Mouse (Mus musculus) stomach, embryonic 16.5 days (tissue): ENCODE results near the gene Cenpp. TPM values are rescaled to one million over a fixed set of nuclear protein-coding genes. Genes with fewer than 3 reads are reported as not detected.

Experiments used
- polyA plus RNA-seq: library from polyadenylated mRNA; unstranded; fragments of >200 nt; fragmentation: Nextera tagmentation; extraction: Ambion mirVana; gene quantifications from 2 replicates; pipeline ENCODE4 v1.2.1, GENCODE M21; 2015

The Cenpp gene
- polyA plus RNA-seq, 1 experiment from 2014 or later = 23.4 TPM

Other genes starting within 250 kb of the Cenpp start
- gene Ippk, start 231.5 kb downstream of the Cenpp start, polyA plus RNA-seq = 20.0 and 20.8 TPM in 2 replicates
- 0.74 and 1.2 TPM in 2 replicates for gene Tes3-ps, start 159.5 kb downstream of the Cenpp start, polyA plus RNA-seq
- gene Ecm2, start 148.0 kb downstream of the Cenpp start, polyA plus RNA-seq = 1.4 and 1.5 TPM in 2 replicates
- gene Aspn, start 108.3 kb downstream of the Cenpp start, polyA plus RNA-seq = 119 and 131 TPM in 2 replicates
- 0.85 and 1.1 TPM in 2 replicates for gene Omd, start 70.3 kb downstream of the Cenpp start, polyA plus RNA-seq
- gene Ogn, start 44.7 kb downstream of the Cenpp start, polyA plus RNA-seq = 148 and 154 TPM in 2 replicates
- gene Nol8, start 293 bp upstream of the Cenpp start, polyA plus RNA-seq = 10.1 and 13.2 TPM in 2 replicates
- gene Iars, start 29.3 kb upstream of the Cenpp start, polyA plus RNA-seq = 75.8 and 78.1 TPM in 2 replicates
- gene Gm30302, start 146.2 kb upstream of the Cenpp start, polyA plus RNA-seq = not detected in 2 replicates